Mouse (Mus musculus): Measurements from ENCODE around the gene Eif2s2. TPM values are rescaled to one million over a fixed set of nuclear protein-coding genes. Genes with fewer than 3 reads are reported as not detected.

Gene Eif2s2
- polyA plus RNA-seq, 1 experiment from 2014 or later: 70.2 TPM

DNA sequence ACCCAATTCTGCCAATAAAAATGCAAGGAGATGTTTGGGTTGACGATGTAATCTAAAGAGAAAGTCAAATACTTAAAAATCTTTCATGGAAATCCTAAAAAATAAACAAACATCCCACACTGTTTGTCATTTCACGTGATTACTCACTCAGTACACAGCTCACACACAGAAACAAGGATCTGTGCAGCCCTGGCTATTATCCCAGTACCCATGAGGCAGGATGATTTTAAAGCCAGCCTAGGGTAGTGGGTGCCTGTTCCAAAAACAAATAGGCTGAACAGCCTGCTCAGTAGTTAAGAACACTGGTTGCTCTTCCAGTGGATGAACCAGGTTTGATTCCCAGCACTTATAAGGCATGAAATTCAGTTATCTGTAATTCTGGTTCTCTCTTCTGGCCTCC lies 16.1 kb downstream of the Eif2s2 start:
- Histone ChIP-seq H3K27me3 (replicated peaks) (no peaks in the 10 kb centered on the region), H3K9ac (replicated peaks) (no peak overlapping the region), H3K4me2 (no peak overlapping the region), H3K4me3 (replicated peaks) (no peak overlapping the region), H3K9me3 (replicated peaks) (no peaks in the 10 kb centered on the region), H3K36me3 (peaks cover 54% of the 10 kb centered on the region), H3K4me1 (0 out of 2 replicates have a peak, but pooled peaks cover 3% of the 10 kb centered on the region), H3K27ac (replicated peaks) (no peak overlapping the region)
- 84% methylated on average over 2 of the region's 2 CpGs for WGBS
- ATAC-seq (ENCODE audit: low FRiP score): no peak

GRCm38 (mm10) chr2:154869954-154870641 lies 22.6 kb downstream of the Eif2s2 start:
- no peak overlapping the region for H3K4me2 ChIP-seq
- H3K9ac ChIP-seq (replicated peaks): no peak overlapping the region
- H3K4me1 ChIP-seq: no peaks in the 10 kb centered on the region
- H3K4me3 ChIP-seq (replicated peaks): no peak overlapping the region
- no peak for ATAC-seq (ENCODE audit: low FRiP score)
- H3K36me3 ChIP-seq: peaks cover 67% of the 10 kb centered on the region
- no peaks in the 10 kb centered on the region for H3K9me3 ChIP-seq (replicated peaks)
- H3K27ac ChIP-seq (replicated peaks): no peak overlapping the region
- no peaks in the 10 kb centered on the region for H3K27me3 ChIP-seq (replicated peaks)

GRCm38 (mm10) chr2:154868106-154868505 lies 24.6 kb downstream of the Eif2s2 start:
- Histone ChIP-seq H3K36me3 (peaks cover 71% of the 10 kb centered on the region), H3K9me3 (replicated peaks) (no peaks in the 10 kb centered on the region), H3K27ac (replicated peaks) (no peak overlapping the region), H3K9ac (replicated peaks) (no peak overlapping the region), H3K27me3 (replicated peaks) (no peaks in the 10 kb centered on the region), H3K4me3 (replicated peaks) (no peak overlapping the region), H3K4me2 (no peak overlapping the region), H3K4me1 (no peaks in the 10 kb centered on the region)
- 92% methylated on average over 1 of the region's 1 CpGs for WGBS
- no peak for ATAC-seq (ENCODE audit: low FRiP score)

- Histone ChIP-seq H3K4me1 (no peaks in the 10 kb centered on the region), H3K27ac (replicated peaks) (no peak overlapping the region), H3K4me3 (replicated peaks) (no peak overlapping the region), H3K9me3 (replicated peaks) (no peaks in the 10 kb centered on the region), H3K4me2 (no peak overlapping the region), H3K27me3 (replicated peaks) (no peaks in the 10 kb centered on the region), H3K9ac (replicated peaks) (no peak overlapping the region), H3K36me3 (peaks cover 65% of the 10 kb centered on the region)
- ATAC-seq (ENCODE audit: low FRiP score): no peak
- 81% methylated on average over 3 of the region's 3 CpGs for WGBS
Measured at GRCm38 (mm10) chr2:154865696-154866095, 27.0 kb downstream of the Eif2s2 start.

DNA sequence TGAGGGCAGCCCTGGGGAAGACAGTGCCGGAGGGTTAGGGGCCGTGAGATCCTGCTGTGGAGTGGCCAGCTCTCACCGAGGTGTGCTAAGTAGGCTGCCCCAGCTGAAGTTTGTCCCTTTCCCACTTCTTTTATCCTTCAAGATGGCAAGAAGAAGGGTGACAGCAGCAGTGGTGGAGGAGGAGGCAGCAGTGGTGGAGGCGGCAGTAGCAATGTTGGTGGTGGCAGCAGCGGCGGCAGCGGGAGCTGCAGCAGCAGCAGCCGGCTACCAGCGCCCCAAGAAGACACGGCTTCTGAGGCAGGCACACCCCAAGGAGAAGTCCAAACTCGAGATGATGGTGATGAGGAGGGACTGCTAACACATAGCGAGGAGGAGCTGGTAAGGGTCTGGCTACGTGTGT lies 29.1 kb downstream of the Eif2s2 start:
- H3K27me3 ChIP-seq (replicated peaks): no peaks in the 10 kb centered on the region
- H3K9ac ChIP-seq (replicated peaks): no peak overlapping the region
- H3K36me3 ChIP-seq: peaks cover 50% of the 10 kb centered on the region
- H3K27ac ChIP-seq (replicated peaks): no peak overlapping the region
- H3K4me3 ChIP-seq (replicated peaks): no peak overlapping the region
- WGBS: 95% methylated on average over 13 of the region's 13 CpGs
- H3K9me3 ChIP-seq (replicated peaks): no peaks in the 10 kb centered on the region
- no peak overlapping the region for H3K4me2 ChIP-seq
- H3K4me1 ChIP-seq: no peaks in the 10 kb centered on the region
- ATAC-seq (ENCODE audit: low FRiP score): no peak

DNA sequence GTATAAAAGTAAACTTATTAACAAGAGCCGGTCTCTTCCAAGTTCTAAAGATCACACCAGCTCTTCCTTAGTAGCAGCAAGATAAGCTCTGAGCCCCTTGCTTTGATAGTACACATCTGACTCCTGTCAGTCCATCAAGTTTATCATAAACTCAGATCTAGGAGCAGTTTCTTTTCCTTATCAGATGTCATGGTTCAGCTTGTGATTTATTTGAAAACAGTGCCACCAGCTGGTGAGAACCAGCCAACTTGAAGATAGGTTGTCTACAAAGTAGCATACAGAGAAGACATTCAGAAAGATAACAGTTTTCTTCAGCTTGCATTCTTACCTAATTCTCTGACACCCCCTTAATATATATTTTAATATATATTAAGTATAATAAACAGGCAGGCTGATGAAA lies 37.4 kb downstream of the Eif2s2 start:
- Histone ChIP-seq H3K4me1 (peaks cover 5% of the 10 kb centered on the region; the same call in 1 of the 2 replicates), H3K27me3 (replicated peaks) (no peaks in the 10 kb centered on the region), H3K36me3 (peaks cover 8% of the 10 kb centered on the region; the same call in 1 of the 2 replicates), H3K9me3 (replicated peaks) (no peaks in the 10 kb centered on the region), H3K27ac (replicated peaks) (no peak overlapping the region), H3K9ac (replicated peaks) (no peak overlapping the region), H3K4me3 (replicated peaks) (no peak overlapping the region), H3K4me2 (no peak overlapping the region)
- WGBS: 95% methylated on average over 1 of the region's 1 CpGs
- ATAC-seq (ENCODE audit: low FRiP score): no peak

- no peaks in the 10 kb centered on the region for H3K4me1 ChIP-seq
- no peaks in the 10 kb centered on the region for H3K36me3 ChIP-seq
- no peaks in the 10 kb centered on the region for H3K27me3 ChIP-seq (replicated peaks)
- no peak overlapping the region for H3K9ac ChIP-seq (replicated peaks)
- no peak for ATAC-seq (ENCODE audit: low FRiP score)
- H3K4me2 ChIP-seq: no peak overlapping the region
- H3K27ac ChIP-seq (replicated peaks): no peak overlapping the region
- H3K4me3 ChIP-seq (replicated peaks): no peak overlapping the region
- H3K9me3 ChIP-seq (replicated peaks): no peaks in the 10 kb centered on the region
Measured at GRCm38 (mm10) chr2:154848086-154848485, 44.6 kb downstream of the Eif2s2 start.

- Histone ChIP-seq H3K9ac (replicated peaks) (no peak overlapping the region), H3K4me1 (peaks cover 5% of the 10 kb centered on the region), H3K36me3 (no peaks in the 10 kb centered on the region), H3K27me3 (replicated peaks) (no peaks in the 10 kb centered on the region), H3K4me2 (no peak overlapping the region), H3K27ac (replicated peaks) (no peak overlapping the region), H3K4me3 (replicated peaks) (no peak overlapping the region), H3K9me3 (replicated peaks) (no peaks in the 10 kb centered on the region)
- WGBS: 83% methylated on average over 2 of the region's 2 CpGs
- ATAC-seq (ENCODE audit: low FRiP score): no peak
Measured at GRCm38 (mm10) chr2:154836537-154836936, 56.2 kb downstream of the Eif2s2 start.

DNA sequence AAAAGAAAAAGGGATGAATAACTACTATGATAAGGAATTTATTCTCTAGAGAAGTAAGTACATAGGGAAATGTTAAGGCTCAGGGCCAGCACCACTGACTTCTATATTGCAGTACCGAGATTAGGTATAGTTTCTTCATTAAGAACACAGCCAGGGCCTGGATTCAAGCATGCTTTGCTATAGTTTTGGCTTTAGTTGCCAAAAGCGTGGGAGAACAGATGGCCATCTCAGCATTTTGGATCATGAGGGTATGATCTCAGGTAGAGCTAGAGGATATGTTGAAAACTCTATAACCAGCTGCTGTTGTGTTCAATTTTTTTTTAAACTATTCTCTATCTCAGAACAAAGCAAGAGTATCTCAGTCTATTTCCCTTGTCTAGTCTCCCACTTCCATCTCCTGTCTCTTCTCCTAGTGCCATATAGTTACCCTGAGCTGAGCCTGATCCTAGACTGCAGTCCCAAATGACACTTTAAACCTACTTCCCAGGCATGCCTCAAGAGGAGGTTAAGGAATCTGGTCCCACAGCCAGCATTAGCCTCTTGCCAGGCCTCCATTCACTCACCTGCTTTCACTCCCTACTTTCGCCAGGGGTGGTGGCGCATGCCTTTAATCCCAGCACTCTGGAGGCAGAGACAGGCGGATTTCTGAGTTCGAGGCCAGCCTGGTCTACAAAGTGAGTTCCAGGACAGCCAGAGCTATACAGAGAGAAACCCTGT lies 58.4 kb downstream of the Eif2s2 start:
- no peaks in the 10 kb centered on the region for H3K27me3 ChIP-seq (replicated peaks)
- no peak overlapping the region for H3K4me3 ChIP-seq (replicated peaks)
- H3K36me3 ChIP-seq: no peaks in the 10 kb centered on the region
- no peaks in the 10 kb centered on the region for H3K9me3 ChIP-seq (replicated peaks)
- no peak overlapping the region for H3K27ac ChIP-seq (replicated peaks)
- H3K4me1 ChIP-seq: peaks cover 5% of the 10 kb centered on the region
- ATAC-seq (ENCODE audit: low FRiP score): no peak
- 93% methylated on average over 6 of the region's 6 CpGs for WGBS
- H3K4me2 ChIP-seq: no peak overlapping the region
- no peak overlapping the region for H3K9ac ChIP-seq (replicated peaks)

DNA sequence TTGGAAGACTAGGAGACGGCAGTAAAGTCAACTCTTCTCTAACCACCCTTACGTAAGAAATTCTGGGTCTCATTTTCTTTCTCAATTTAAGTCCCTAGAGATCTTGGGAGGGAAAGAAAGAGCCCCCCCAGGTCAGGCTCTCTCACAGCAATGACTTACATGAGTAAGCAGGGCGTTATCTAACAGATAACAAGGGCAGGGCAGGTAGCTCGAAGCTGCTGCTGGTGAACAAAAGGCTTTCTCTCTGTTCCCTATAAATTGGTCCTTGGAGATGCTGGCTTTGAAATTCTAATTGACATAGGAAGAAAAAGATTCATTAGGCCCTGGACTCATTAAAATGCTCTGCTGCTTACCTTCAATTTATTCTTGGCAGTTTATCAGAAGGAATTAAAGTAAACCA lies 60.3 kb downstream of the Eif2s2 start:
- H3K27ac ChIP-seq (replicated peaks): no peak overlapping the region
- H3K27me3 ChIP-seq (replicated peaks): no peaks in the 10 kb centered on the region
- H3K4me3 ChIP-seq (replicated peaks): no peak overlapping the region
- WGBS: 38% methylated on average over 4 of the region's 4 CpGs
- H3K36me3 ChIP-seq: no peaks in the 10 kb centered on the region
- ATAC-seq (ENCODE audit: low FRiP score): no peak
- H3K9me3 ChIP-seq (replicated peaks): no peaks in the 10 kb centered on the region
- H3K4me2 ChIP-seq: no peak overlapping the region
- H3K9ac ChIP-seq (replicated peaks): no peak overlapping the region
- peaks cover 5% of the 10 kb centered on the region for H3K4me1 ChIP-seq

GRCm38 (mm10) chr2:154827521-154827920 lies 65.2 kb downstream of the Eif2s2 start:
- H3K9ac ChIP-seq (replicated peaks): no peak overlapping the region
- H3K4me3 ChIP-seq (replicated peaks): no peak overlapping the region
- no peaks in the 10 kb centered on the region for H3K9me3 ChIP-seq (replicated peaks)
- H3K4me2 ChIP-seq: no peak overlapping the region
- 77% methylated on average over 4 of the region's 4 CpGs for WGBS
- no peaks in the 10 kb centered on the region for H3K36me3 ChIP-seq
- H3K4me1 ChIP-seq: peaks cover 3% of the 10 kb centered on the region
- no peaks in the 10 kb centered on the region for H3K27me3 ChIP-seq (replicated peaks)
- H3K27ac ChIP-seq (replicated peaks): no peak overlapping the region
- no peak for ATAC-seq (ENCODE audit: low FRiP score)

DNA sequence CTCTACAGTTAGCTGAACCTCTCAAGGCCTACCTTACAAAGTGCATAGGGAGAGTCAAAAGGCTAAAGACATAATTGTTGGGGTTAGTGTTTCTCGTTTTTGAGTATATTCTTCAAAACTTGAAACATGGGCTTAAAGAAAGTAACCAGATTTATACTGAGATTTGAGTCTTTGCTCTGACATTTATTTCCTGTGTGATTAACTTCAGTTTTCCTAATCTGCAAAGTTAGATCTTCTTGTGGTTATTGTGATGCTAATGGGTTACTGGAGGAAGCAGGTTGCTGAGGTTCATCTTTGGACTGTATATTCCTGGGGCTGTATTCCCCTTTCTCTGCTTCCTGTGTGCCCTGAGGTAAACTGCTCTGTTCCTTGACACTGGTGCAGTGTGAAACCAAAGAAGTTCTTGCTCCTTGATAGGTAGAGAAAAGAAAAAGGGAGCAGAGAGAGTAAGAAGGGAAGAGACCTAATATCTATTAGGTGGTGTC lies 66.6 kb downstream of the Eif2s2 start:
- H3K36me3 ChIP-seq: no peaks in the 10 kb centered on the region
- no peak overlapping the region for H3K27ac ChIP-seq (replicated peaks)
- WGBS: 92% methylated on average over 1 of the region's 1 CpGs
- no peak for ATAC-seq (ENCODE audit: low FRiP score)
- no peaks in the 10 kb centered on the region for H3K9me3 ChIP-seq (replicated peaks)
- H3K4me2 ChIP-seq: no peak overlapping the region
- no peaks in the 10 kb centered on the region for H3K27me3 ChIP-seq (replicated peaks)
- no peaks in the 10 kb centered on the region for H3K4me1 ChIP-seq
- no peak overlapping the region for H3K4me3 ChIP-seq (replicated peaks)
- no peak overlapping the region for H3K9ac ChIP-seq (replicated peaks)

Measured in neural tube, embryonic 15.5 days (tissue).